Mouse (Mus musculus): ENCODE measurements around the gene Chrdl2.
A peak's percentile ranks its signal among the peaks of the same experiment; 100 is the strongest.

The Chrdl2 gene

DNA sequence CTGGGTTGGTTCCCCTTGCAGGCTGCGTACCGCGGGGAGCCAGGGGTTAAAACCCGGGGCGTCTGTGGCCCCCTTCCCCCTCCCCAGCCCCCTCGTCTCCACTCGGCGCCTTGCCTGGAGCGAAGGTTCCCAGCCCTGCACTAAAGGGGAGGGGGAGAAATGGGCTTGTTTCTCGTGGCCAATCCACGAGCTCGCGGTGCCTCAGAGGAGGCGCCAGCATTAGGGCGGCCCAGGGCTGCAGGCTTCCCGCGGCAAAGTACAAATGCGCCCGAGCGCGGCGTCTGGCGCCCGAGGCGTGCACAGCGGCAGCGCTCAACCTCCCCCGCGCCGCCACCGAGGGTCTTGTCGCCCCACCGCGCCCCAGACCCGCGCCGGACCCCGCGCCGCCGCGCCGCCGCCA lies at the start of gene Chrdl2:
Gene Chrdl2 (plus strand): TSS at position 383 of the 400 bp plus-strand sequence.
- TF ChIP-seq GATA4 (IDR thresholded peaks at IDR 0.05; ENCODE audit: insufficient replicate concordance, low read length): no peak

DNA sequence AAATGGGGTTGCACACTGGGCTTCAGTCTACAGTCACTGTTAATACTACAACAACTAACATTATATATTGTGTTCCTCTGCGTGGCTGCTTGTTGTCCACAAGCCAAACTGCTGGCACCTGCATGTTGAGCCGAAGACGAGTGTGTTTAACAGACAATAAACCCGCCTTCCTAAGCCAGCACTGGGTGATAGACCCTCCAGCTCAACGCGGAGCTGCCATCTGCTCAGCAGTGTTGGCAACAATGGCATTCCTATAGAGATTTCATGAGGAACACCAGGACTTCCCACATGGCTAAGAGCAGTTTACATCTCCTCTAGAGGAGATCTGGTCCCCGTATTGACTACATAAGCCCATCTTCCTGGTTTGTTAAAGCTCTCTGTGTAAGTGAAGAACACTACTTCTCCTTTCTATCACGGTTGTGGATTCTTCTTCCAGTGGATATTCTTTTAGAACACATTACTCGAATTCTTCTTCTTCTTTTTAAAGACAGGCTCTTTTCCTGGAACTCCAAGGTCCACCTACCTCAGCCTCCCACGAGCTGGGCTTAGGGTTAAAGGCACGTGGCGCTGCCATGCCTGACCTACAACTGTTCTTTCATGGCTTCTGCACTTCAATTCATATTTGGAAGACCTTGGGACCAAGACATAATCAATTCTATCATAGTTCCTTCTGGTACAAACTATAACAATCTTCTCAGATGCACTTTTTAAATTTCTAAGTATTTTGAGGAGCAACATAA lies 48.6 kb upstream of the Chrdl2 start:
- no peak for TF ChIP-seq GATA4 (IDR thresholded peaks at IDR 0.05; ENCODE audit: insufficient replicate concordance, low read length)

DNA sequence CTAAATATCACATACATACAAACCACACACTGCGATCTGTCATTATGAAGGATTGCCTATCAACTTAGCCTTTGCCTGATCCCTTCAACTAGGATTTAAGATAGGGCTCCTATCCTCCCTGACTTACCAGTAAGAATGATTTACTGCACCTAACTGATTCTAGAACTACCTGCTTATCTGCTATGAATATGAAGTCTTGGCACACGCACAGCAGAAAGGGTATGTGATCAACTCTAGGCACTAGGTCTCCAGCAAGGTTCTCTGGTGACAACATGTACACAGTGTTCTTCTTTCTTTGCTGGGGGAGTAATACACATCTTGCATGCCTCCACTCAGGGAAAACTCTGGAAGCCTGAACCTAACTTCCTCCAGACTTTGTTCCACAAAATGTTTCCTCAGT lies 44.5 kb upstream of the Chrdl2 start:
- no peak for TF ChIP-seq GATA4 (IDR thresholded peaks at IDR 0.05; ENCODE audit: insufficient replicate concordance, low read length)

DNA sequence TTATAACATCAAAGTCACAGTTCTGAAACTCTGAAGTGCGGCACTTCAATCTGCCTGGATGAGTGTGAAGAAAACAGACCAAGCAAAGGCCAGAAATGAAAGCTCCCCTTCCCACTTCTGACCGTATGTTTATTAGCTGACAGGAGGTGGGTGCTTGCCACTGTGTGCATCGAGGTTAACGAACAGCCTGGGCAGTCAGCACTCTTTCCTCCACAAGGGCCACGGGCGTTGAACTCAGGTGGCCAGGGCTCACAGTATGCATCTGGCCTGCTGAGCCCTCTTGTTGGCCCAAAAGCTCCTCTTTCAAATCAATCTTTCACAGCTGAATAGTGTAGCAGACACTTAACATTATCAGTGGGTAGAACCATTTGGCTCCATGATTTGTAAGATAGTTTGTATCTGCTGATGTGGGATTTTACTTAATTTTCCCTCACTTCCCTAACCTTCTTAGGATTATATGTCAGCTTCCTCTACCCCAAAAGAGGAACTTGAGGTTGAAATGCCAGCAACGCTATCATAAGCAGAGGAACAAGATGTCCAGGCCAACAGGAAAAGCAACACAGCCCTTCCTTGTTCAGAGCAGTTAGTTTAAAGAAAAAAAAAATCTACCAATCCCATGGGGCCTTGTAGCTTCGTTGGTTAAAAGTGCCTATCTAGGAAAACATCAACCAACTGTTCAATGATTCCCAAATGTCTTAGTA lies 43.3 kb upstream of the Chrdl2 start:
- TF ChIP-seq GATA4 (IDR thresholded peaks at IDR 0.05; ENCODE audit: insufficient replicate concordance, low read length): peak; percentile 98

DNA sequence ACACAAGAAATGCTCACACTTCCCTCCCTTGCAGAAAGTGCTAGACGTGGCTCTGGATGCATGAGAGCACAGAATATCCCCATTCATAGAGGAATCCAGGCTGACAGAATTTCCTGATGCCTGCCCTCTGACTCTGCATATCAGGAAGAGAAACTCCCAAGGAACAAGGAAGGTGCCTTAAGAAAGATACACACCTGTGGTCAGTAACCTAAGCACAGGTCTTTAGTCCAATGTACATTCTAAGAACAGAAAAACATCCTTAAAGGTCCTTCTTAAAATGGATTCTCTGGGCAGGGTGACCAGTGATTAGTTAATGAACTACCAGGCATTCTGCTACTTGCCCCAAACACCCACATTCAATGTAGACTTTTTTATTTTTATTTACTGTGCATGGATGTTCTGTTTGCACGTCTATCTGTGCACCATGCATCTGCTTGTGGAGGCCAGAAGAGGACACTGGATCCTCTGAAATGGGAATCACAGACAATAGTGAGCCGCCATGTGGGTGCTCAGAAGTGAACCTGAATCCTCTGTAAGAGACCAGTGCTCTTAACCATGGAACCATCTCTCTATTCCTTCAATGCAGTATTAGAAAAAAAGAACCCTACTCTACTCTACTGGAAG lies 42.6 kb upstream of the Chrdl2 start:
- TF ChIP-seq GATA4 (IDR thresholded peaks at IDR 0.05; ENCODE audit: insufficient replicate concordance, low read length): no peak

DNA sequence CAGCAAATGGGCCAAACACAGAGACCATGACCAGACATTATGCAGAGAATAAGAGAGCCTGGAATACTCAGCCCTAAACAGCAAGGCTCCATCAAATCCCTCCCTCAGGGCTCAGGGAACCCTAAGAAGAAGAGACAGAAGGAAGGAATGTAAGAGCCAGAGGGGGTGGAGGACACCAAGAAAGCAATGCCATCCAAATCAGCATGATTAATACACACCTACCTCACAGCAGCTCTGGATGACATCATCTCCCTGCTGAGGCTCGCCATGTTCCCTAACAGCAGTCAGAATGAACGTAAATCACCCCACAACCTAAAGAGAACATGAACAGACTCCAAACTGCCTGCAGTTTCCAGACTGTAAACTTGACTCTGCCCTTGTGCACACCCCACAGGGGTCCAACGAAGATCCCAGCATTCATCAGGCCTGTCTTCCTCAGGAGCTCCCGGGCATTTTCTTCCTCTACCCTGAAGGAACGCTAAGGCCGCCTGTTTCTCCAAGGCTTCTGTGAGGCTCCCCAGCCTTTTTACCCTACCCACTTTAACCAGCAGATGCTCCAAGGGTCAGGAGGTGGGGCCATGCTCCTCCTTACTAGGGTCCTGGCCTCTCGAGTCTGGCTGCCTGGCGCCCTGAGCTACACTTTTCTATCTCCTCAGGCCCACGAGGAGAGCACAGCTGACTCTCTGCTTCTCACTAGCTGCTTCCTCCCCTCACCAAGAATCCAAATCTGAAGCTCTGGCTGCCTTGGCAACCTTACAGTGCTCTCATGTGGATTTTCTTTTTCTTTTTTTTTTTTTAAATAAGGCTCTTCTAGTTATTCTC lies 40.7 kb upstream of the Chrdl2 start:
- TF ChIP-seq GATA4 (IDR thresholded peaks at IDR 0.05; ENCODE audit: insufficient replicate concordance, low read length): no peak

DNA sequence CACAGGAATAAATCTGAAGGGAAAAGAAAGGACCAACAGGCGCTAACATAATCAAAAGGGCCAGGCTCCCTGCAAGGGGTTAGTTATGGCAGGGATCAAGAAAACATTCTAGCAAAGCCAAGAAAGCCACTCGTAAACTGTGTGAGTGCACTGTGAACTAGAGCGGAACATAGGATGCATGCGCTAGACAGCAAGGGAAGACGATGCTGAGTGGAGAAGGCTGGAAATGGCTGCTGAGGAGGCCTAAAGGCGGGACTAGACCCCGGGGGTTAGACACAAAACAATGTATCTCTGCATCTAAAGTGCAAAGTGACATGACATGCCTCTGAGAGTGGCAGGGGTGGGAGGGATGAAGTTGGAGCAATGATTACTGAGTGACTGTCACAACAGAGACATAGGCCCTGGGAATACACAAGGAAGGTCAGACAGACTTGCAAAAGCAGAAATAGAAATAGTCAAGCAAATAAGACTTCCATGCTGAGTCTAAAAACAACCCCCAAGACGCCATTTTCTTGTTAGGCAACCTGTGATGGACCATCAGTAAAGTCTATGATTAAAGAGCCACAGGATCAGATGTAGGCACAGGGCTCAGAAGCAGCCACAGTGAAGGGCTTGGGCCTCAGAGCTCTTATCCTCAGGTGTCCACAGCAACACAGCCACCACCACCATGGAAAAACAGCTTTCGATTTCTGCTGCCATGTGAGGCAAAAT lies 39.8 kb upstream of the Chrdl2 start:
- TF ChIP-seq GATA4 (IDR thresholded peaks at IDR 0.05; ENCODE audit: insufficient replicate concordance, low read length): no peak

DNA sequence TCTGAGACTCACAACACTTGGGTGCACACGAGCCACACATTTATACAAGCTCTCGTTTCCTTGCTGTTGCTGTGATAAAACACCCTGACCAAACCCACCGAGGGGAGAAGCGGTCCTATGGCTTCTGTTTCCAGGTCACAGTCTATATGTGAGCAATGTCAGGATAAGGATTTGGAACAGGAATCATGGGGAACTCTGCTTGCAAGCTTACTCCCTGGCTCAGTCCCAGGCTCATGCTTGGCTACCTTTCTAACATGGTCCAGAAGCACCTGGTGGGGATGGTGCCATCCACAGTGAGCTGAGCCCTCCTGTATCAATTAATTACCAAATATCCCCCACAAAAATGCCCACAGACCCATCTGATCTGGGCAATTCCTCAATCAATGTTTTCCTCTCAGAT lies 36.8 kb upstream of the Chrdl2 start:
- TF ChIP-seq GATA4 (IDR thresholded peaks at IDR 0.05; ENCODE audit: insufficient replicate concordance, low read length): no peak

DNA sequence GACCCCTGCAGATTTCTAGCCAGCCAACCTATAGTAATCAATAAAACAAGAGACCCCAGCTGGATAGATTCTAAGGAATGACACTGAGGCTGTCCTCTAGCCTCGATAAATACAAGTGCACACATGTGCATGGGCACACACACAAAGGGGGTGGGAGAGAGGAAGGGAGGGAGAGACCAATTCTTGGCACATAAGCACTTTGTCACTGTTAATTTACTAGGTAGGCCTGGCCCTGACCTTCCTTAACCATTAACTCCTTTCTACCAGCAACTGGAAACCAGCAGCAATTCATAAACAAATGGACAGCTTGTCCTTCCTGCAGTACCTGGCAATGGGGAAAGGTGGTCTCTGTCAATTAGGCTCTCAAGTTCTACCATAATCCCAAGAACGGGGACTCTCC lies 34.0 kb upstream of the Chrdl2 start:
- TF ChIP-seq GATA4 (IDR thresholded peaks at IDR 0.05; ENCODE audit: insufficient replicate concordance, low read length): no peak

DNA sequence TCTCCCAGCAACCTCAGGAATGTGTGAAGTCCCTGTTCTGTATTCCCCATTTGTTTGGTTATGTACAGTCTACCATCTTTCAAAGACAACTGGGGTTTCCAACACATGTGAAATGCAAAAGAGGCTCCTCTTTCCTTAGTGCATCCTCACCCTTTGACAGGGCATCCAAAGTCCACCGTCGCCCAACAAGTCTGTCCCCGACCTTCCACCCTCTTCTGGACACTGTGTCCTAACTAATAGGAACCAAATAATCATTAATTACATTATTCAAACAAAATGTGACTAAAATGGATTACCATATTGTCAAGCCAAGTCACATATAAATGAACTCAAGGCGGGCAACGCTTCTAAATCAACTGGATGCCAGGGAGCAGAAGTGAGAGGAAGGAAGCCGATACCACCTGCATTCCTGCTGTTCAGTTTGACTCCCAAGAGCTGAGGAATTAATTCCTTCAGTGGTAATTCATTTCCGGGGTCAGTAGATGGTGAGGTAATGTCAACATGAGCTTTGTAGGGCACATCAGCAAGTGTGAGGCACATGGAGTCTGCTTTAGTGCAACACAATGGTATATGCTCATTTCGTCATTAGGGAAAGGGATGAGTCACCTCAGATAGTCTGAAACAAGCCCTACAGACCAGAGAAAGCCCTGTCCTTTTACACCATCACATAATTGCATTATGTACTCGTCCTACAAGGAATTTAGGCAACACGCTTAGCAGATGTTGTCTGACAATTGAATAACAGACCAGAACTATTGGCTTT lies 31.6 kb upstream of the Chrdl2 start:
- TF ChIP-seq GATA4 (IDR thresholded peaks at IDR 0.05; ENCODE audit: insufficient replicate concordance, low read length): no peak

DNA sequence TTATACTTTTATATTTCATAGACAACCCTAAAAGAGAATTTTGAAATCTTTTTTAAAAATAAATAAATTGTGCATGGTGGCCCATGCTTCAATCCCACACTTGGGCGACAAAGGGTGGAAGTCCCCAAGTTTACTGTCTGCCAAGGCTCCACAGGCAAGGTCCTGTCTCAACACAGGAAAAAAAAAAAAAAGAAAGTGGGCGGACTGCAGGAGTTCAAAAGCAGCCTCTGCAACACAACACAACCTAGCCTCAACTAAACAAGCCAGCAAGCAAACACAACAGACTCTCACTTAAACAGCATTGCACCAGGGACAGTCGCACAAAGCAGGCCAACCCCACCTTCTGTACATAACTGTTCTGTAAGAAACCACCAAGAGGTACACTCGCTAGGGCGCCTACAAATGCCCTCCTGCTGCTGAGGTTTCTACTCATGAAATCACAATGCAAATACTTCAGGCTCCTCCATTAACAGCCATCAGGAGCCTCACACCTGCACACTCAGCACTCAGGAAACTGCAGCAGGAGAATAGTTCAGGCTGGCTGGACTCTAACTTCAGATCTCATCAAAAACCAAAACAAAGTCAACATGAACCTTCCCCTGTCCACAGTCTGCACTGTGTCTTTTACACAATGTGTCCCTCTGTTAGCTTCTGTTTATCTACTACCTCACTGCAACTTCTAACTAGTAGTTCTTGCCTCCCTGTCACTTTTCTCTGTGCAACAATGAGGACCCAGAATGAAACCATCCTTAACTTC lies 30.0 kb upstream of the Chrdl2 start:
- no peak for TF ChIP-seq GATA4 (IDR thresholded peaks at IDR 0.05; ENCODE audit: insufficient replicate concordance, low read length)

DNA sequence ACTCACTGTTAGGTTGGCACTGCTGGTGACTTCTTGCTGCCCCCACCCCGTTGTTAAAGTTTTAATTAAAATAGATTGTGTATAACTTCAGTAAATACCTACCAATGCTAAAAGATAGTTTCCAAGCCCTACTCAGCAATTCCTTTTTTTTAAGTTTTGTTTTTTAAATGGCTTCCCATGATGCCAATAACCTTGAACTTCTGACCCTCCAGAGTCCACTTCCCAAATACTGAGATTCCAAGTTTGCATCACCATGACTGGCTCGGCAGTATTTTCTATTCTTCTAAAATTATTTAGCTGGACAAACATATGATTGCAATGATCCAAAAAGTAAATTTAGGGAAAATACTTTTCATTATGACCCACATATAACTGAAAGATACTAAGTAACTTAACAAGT lies 27.9 kb upstream of the Chrdl2 start:
- no peak for TF ChIP-seq GATA4 (IDR thresholded peaks at IDR 0.05; ENCODE audit: insufficient replicate concordance, low read length)

DNA sequence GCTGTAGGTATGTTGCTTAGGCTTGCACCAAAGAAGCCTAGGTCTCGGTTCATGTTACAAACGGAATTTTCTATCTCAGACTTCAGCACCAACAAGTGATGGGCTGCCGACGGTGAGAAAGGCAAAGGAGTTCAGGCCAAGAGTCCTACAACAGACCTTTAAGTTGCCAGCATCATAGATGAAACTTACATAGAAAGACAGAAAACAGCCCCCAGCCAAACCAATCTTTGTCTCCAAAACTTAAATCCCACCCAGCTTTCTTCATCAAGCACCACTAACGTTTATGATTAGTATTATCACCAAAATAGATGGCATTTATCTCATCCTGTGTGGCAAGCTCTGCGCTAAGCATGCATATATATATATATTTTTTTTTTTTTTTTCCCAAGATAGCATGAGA lies 26.9 kb upstream of the Chrdl2 start:
- TF ChIP-seq GATA4 (IDR thresholded peaks at IDR 0.05; ENCODE audit: insufficient replicate concordance, low read length): no peak

Measured in liver, adult (tissue).